Mouse (Mus musculus) urinary bladder, postnatal 25 days (tissue): ENCODE measurements around the gene Asb2.

Experiments used
- DNase-seq: peaks from one replicate; pipeline ENCODE4 v3.0.0; 2022; ENCODE audit warnings: low spot score

The Asb2 gene

GRCm38 (mm10) chr12:103355746-103356414 lies at the start of gene Asb2:
Asb2 (minus strand) TSS chr12:103356001.
- no peak for DNase-seq

- no peak for DNase-seq
These were observed 48.3 kb upstream of the Asb2 start for GRCm38 (mm10) chr12:103404131-103404530.

- DNase-seq, result no peak
These were observed 41.0 kb upstream of the Asb2 start for GRCm38 (mm10) chr12:103396751-103397150.

- DNase-seq, result peak; percentile 45
These were observed 39.9 kb upstream of the Asb2 start for GRCm38 (mm10) chr12:103395486-103396275.

- DNase-seq, result no peak
These were observed 37.7 kb upstream of the Asb2 start for GRCm38 (mm10) chr12:103393528-103393927.

- DNase-seq, result no peak
These were observed 35.3 kb upstream of the Asb2 start for GRCm38 (mm10) chr12:103391098-103391497.

- no peak for DNase-seq
These were observed 34.2 kb upstream of the Asb2 start for GRCm38 (mm10) chr12:103389982-103390381.

GRCm38 (mm10) chr12:103389348-103389727 lies 33.5 kb upstream of the Asb2 start:
- no peak for DNase-seq

- peak; percentile 91 for DNase-seq
These were observed 32.9 kb upstream of the Asb2 start, which contains the start of gene Otub2 for GRCm38 (mm10) chr12:103388505-103389347. Otub2 (plus strand) TSS chr12:103388682.

- DNase-seq, result no peak
These were observed 24.4 kb upstream of the Asb2 start for GRCm38 (mm10) chr12:103380226-103380625.

GRCm38 (mm10) chr12:103376774-103377173 lies 21.0 kb upstream of the Asb2 start:
- DNase-seq, result no peak

GRCm38 (mm10) chr12:103376124-103376523 lies 20.3 kb upstream of the Asb2 start:
- no peak for DNase-seq

GRCm38 (mm10) chr12:103373530-103374236 lies 17.9 kb upstream of the Asb2 start:
- no peak for DNase-seq

GRCm38 (mm10) chr12:103371711-103372110 lies 15.9 kb upstream of the Asb2 start:
- peak; percentile 41 for DNase-seq

GRCm38 (mm10) chr12:103370861-103371260 lies 15.1 kb upstream of the Asb2 start:
- DNase-seq, result no peak

GRCm38 (mm10) chr12:103368777-103369176 lies 13.0 kb upstream of the Asb2 start:
- DNase-seq, result no peak

- DNase-seq, result no peak
These were observed 12.5 kb upstream of the Asb2 start for GRCm38 (mm10) chr12:103368326-103368669.

- DNase-seq, result peak; percentile 64
These were observed 12.0 kb upstream of the Asb2 start for GRCm38 (mm10) chr12:103367620-103368325.

- no peak for DNase-seq
These were observed 11.4 kb upstream of the Asb2 start for GRCm38 (mm10) chr12:103367171-103367570.

- DNase-seq, result no peak
These were observed 6.5 kb upstream of the Asb2 start for GRCm38 (mm10) chr12:103362336-103362735.
